Mouse (Mus musculus) layer of hippocampus, adult 9-10 months (tissue): ENCODE measurements around the gene Anapc2.
"Not testable (repeated sequence)": the region's sequence is repeated elsewhere in the genome, so short reads cannot be mapped to it uniquely, and the experiment has no call there.

Source experiments
- DNase-seq: peaks from one replicate; pipeline ENCODE4 v3.0.0; 2022; ENCODE audit warnings: low spot score

Gene Anapc2

DNA sequence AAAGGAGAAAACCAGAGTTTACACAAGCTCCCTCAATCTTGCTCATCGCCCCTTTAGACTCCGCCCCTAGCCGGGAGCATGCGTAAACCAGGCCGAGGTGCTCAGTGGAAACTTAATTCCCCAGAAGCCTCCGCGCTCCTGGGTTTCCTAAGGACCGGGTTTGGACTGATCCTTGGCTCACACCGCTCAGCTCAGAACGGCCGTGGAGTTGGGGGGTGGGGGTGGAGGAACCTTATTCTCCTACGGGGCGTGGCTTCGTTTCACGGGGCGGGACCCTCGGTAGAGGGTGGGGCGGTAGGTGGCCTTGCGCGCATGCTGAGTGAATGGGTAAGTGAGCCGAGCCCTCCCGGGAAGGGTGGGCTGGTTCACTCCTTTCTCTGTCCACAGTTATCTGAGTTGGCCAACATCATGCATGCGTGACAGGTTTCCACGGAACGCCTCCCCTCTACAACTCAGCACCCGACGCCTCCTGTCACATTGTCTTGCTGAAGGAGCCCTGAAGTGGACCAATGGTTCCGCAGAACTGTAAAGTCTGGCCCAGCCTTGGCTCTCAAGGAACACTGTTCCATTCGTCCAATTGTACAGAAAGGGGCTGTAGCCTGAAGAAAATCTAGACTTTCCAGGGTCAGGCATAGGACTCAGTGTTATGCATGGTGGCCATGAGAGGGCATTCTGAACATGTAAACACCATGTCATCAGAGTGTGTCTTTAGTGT, 31.4 kb upstream of the Anapc2 start:
- DNase-seq, result no peak

DNA sequence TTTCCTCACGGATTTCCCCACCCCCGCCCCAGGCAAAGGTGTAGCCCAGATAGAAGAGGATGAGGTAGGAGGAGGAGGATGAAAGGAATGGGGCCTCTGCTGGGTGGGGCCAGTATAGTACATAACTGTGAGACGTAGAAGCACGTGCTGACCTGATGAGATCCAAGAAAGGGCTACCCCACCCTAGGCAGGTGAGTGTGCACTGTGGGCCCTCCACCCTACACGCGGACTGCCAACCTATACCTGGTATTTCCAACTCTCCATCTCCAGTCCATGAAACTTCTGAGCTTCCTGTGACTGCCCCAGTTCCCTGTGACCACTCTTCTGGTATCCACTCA, 30.9 kb upstream of the Anapc2 start:
- no peak for DNase-seq

DNA sequence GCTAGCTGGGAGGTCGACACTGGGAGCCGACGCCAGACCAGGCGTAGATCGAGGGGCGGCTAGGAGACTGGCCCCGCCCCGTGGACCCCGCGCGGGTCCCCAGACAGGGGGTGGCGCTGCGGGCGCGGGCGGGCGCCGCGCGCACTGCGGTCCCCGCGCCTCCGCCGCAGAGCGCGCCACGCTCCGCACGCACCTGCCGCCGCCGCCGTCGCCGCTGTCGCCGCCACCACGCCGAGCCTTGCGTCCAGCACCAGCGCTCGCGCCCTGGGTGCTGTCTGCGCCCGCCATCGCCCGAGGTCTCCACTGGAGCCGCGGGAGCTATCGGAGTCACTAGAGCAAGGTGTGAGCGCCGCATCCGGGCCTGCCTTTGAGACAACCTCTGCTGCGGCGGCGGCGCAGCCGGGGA, 30.2 kb upstream of the Anapc2 start, which contains the start of the genes Rnf208 and Cysrt1:
Gene Rnf208, plus strand, starts transcription at position 155 of the 406 bp plus-strand sequence.
Gene Cysrt1, minus strand, starts transcription at position 352 of the 406 bp plus-strand sequence.
- DNase-seq, result no peak

DNA sequence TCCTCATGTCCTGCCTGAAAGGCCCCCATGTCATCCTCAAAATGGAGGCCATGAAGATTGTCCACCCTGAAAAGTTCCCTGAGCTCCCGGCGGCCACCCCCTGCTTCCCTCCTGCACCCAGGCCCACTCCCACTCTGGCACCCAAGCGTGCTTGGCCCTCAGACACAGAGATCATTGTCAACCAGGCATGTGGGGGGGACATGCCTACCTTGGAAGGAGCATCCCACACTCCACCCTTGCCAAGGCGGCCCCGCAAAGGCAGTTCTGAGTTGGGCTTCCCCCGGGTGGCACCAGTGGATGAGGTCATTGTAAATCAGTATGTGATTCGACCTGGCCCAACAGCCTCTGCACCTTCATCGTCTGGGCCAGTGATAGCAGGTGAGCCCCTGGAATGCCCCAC, 28.9 kb upstream of the Anapc2 start:
- DNase-seq, result no peak

DNA sequence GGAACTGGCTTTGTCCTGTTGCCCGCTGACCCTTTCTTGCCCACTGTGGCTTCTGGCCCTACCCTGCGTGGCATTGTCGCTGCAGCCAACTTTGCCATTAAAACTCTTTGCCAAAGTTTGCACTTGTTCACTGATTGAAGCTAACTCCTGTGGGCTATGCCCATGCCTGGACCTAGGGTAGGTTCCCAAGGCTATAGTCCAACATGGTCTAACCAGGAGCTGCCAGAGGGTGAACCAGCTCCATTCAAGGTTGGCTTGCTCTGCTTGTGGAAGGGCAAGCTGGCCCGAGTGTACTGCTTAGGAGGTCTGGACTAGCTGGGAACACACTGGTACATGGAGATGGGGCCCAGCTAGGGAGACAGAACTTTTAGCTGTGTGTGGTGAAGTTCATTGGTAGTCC, 28.1 kb upstream of the Anapc2 start:
- DNase-seq, result no peak

DNA sequence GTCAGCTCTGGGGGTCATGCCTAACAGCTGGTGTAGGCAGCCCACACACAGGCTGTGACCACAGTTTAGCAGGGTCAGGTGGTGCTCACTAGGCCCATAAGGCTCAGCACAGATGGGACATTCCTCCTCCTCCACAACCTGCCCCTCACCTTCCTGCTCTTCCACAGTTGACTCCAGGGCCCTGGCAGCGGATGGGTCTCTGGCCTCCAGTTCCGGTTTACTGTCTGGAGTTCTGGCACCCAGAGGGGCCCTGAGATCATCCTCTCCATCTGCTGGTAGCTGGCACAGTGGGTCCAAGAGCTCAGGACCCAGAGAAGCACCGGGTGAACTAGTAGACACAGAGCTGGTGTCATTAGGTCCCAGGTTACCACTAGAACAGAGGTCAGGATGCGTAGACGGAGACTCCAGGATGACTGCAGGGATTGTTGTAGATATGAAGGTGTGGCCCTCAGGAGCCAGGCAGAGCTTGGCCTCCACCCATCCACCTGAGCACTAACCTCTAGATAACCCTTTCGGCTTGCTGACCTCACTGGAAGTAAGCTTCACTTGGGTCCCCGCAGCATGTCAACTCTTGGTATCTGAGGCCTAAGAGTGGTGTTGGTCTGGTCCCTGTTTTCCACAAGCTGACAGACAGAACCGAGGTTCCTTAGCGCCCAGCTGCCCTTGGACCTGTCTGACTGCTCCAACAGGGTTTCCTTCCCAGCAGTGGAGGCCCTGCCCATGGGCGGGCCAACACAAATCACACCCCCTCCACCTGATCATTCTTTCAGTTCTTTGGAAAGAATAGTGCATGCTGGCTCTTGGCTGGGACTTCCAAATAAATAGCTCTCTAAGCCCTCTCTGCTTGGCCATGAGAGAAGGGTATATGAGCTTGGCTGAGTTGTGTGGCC, 25.9 kb upstream of the Anapc2 start, which contains the start of gene AL732309.1:
Gene AL732309.1, minus strand, starts transcription at position 681 of the 890 bp plus-strand sequence.
- no peak for DNase-seq

DNA sequence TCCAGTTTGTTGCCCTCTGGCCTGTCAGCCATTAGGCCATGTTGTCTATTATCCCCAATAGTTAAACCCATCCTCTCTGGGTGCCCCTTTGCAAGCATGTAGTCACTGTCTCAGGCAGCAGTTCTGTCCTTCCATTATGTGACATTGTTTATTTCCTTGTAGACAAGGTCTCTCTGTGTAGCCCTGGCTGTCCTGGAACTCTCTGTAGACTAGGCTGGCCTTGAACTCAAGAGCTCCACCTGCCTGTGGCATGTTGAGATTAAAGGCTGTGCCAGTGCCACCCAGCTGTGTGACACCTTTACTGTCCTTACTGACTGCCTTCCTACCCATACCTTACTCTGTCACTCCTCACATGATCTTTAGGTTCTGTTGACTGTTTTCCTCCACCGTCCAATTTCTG, 19.9 kb upstream of the Anapc2 start:
- no peak for DNase-seq

DNA sequence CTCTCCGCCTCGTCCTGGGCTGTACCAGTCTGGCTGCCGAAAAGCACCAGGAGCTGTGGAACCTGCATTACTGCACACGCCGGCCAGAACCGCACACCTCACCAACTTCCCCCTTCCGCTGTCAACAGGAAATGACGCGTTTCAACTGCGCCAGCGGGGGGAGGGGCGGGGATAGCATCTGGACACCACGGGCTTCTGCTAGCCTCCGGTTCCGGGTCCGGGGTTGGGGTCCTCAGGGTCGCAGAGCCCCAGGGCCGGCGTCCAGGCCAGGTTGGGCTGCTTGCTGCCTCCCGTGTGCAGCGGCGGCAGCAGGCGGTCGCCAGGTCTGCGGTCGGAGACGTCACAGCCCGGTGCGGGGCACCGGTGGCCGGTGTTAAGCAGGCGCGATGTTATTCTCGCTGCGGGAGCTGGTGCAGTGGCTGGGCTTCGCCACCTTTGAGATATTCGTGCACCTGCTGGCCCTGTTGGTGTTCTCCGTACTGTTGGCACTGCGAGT, 16.9 kb upstream of the Anapc2 start, which contains the start of gene Tmem203:
Gene Tmem203, plus strand, starts transcription at position 156 of the 496 bp plus-strand sequence.
- no peak for DNase-seq

DNA sequence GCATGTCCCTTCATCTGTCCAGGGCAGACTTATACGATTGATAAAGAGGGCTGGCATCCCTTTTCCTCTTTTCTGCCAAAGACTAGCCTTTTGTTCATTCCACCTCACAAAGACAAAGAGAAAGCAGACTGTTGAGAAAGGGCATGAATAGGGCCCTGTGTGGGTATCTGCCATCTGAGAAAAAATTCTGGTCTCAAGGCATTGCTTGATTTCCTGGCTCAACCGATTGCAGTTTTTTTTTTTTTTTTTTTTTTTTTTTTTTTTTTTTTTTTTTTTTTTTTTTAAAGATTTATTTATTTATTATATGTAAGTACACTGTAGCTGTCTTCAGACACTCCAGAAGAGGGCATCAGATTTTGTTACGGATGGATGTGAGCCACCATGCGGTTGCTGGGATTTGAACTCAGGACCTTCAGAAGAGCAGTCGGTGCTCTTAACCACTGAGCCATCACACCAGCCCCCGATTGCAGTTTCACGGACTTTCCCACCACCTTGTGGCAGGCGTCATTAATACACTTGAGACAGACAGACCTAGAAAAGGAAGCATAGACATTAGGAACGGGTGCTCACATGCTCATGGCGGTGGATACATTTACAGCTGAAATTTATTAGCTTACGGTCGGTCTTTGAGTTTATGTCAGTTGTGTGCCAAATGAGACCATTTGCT, 15.7 kb upstream of the Anapc2 start:
- DNase-seq, result not testable (repeated sequence)

DNA sequence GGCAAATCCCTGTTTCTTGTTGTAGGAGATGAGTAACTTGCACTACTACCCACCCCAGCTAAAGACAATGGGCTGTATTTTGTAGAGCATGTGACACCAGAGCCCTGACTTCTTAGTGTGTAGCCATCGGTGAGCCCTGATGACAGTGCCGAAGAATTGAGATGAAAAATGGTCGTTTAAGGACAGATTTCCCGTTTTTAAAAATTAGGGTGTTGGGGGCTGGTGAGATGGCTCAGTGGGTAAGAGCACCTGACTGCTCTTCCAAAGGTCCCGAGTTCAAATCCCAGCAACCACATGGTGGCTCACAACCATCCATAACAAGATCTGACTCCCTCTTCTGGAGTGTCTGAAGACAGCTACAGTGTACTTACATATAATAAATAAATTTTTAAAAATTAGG, 15.0 kb upstream of the Anapc2 start:
- DNase-seq, result not testable (repeated sequence)

DNA sequence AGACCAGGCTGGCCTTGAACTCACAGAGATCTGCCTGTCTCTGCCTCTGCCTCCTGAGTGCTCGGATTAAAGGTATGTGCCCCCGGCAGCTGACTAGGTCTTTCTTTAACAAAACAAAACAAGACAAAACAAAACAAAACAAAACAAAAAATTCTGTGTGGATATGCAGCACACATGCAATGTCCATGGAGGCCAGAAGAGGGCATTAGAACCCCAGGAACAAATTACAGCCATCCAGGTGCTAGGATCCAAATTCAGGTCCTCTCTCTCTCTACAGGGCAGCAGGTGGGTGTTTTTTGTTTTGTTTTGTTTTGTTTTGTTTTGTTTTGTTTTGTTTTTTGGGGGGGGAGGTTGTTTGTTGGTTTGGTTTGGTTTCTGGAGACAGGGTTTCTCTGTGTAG, 13.4 kb upstream of the Anapc2 start:
- no peak for DNase-seq

DNA sequence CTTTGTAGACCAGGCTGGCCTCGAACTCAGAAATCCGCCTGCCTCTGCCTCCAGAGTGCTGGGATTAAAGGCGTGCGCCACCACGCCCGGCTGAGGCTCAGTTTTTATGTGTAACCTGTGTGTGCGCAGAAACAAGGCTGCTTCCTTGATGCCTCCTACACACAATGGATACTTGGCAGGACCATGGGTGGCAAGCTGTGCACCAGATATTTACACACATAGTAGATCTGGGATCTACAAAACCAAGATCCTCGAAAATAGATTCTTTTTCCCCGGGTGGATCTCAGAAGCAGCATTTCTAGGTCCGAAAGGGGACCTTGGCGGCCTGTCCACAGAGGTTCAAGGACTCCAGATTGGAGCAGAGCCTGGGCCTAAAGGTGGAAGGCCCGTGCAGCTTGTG, 10.4 kb upstream of the Anapc2 start:
- no peak for DNase-seq

DNA sequence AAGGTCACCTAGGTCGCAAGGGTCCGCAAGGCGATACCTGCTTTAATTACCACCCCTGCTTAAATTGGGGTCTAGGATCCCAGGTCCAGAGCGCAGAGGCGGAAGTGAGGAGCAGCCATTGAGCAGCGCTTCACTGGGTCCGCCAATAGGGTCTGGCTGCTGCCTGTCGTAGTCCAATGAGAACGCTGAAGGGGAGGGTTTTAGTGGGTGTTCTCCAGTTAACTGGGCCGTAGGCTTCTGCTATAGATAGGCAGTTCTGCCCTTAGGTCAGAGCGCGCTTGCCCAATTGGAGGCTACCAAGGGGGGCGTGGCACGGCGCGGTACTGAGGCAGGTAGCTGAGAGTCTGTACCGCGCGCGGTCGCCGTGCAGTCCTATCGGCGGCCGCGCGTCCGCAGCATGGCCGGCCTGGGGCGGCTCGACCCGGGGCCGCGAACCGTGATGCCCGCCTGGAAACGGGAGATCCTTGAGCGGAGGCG, 9.9 kb upstream of the Anapc2 start, which contains the start of gene Tprn:
Gene Tprn, plus strand, starts transcription at position 328 of the 477 bp plus-strand sequence.
- DNase-seq, result peak; percentile 93

DNA sequence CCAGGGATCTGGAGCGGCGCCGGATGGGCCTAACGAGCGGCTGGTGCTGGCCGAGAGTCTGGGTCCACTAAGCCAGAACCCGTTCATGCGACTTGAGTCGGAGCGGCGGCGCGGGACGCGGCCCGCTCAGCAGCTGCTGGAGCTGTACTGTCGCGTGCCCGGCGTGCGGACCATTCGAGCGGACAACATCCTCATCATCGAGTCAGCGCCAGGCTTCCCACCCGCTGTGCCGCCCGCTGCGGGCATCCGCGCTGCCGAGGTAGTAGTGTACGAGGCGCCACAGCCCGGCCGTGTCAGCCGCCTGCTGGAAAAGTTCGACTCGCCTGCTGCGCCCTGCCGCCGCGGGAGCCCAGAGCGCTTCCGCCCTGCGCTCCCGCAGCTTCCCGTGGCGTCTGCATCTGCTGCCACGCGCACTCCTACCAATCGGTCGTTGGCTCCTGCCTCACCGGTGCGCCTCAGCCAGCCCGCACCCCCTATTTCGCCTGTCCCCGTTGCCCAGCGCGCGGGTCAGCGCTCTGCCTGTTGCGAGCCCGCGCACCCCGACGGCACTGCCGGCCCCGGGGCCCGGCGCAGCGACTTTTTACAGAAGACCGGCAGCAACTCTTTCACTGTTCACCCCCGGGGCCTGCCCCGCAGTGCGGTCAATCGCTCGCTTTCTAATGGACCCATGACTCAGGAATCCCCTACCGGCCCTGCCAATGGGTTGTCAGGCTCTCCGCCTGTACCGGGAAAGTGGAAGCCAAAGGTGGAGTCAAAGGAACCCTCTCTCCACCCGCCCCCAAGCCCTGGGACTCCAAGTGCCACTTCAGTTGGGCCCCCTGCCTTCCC, 9.3 kb upstream of the Anapc2 start:
- DNase-seq, result no peak

DNA sequence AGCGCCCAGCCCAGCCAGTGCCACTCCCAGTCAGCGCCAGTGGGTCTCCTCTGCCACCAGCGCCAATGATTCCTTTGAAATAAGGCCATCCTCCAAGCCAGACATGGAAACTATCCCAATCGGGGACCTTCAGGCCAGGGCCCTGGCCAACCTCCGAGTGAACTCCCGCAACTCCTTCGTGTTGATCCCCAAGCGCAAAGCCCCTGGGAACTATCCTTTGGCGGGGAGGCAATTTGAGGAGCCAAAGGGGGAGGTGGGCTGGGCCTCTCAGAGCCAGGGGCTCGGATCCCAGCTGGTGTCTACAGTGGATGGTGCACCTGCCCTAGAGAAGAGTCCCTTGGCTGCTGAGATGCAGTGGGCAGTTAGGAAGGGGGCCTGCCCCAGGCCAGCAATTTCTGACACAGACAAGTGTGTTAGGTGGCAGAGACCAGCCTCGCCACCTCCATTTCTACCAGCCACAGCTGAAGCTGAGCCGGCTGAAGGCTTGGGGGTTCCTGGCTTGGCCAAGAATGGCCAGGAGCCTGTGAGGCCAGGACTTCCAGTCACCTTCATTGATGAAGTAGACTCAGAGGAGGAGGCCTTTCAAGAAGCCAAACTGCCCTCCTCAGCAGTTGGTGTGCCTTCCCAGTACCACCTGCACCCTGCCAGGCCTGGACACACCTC, 8.5 kb upstream of the Anapc2 start:
- no peak for DNase-seq

DNA sequence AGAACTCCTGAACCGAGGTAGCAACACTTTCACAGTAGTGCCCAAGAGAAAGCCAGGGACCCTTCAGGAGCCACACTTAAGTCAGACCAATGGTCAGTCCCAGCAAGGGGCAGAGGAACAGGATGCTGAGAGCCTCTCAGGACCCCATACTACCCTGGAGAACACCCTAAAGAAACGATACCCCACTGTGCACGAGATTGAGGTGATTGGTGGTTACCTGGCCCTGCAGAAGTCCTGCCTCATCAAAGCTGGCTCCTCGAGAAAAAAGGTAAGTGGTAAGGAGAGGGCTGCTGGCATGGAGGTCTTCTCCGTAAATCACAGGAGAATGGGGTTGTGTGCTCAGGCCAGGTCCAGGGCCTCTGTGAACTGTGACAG, 8.0 kb upstream of the Anapc2 start:
- DNase-seq, result no peak

DNA sequence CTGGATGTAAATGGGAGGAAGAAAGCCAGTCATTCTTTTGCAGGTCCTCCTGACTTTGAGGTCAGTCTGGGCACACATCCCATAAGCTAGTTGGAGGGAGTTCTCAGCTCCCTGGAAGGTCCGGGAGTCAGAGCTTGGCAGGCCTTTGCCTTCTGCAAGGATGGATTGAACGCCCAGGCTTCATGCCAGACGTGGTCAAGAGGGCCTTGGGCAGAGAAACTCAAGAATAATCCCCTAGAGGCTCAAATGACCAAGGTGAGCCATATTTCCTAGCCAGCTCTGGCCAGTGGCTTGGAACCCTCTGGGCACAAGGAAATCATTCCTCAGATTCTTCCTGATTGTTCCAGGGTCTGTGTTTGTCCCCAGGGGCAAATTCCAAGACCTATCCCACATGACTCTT, 7.4 kb upstream of the Anapc2 start:
- DNase-seq, result no peak

DNA sequence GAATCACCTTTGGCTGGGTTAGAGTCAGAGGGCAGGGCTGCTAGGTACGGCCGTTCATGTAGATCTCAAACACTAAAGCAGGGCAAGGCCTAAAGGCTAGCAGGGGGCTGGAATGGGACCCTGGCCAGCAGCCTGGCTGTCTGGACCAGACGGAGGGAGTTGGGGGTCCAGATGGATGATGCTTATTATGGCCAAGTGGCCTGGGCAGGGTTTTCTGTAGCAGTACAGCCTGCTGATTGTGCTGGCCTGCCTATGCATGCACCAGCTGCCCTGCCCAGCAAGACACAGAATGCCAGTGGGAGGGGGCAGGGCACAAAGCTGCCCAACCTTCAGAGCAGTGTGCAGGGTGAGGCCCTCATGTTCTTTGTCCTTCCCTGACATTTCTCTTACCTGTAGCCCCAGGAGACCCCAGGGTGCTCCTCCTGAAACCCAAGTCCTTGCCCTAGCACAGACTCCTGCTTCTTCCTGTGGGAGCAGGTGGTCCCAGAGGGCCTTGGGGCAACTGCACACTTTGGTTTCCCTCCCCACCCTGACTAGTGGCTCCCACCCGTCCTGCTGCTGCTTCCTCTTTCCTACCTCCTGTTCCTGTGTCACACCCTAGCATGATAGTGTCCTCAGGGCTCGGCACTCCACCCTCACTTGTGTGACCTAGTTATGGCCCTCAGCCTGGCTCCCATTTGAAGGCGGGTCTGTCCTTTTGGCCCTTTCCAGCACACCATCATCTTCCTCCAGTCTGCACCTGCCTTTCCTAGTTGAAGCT, 6.2 kb upstream of the Anapc2 start:
- no peak for DNase-seq

DNA sequence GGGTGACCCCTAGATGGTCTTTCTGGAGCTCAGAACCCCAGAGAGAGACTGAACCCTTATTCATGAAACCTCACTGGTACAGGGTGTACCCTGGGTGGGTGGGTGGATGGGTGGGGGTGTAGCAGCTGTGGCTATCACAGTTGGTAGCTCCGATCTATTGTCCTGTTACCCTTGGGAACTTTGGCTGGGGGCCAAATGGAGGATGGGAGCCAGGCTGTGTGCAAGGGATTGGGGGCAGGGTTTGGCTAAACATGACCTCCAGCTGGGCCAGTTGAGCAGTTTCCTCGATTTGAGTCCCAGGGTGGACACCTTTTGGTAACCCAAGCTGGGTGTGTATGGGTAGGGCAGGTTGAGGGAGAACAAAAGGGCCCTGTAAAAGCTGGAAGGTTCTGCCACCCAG, 5.6 kb upstream of the Anapc2 start:
- no peak for DNase-seq

DNA sequence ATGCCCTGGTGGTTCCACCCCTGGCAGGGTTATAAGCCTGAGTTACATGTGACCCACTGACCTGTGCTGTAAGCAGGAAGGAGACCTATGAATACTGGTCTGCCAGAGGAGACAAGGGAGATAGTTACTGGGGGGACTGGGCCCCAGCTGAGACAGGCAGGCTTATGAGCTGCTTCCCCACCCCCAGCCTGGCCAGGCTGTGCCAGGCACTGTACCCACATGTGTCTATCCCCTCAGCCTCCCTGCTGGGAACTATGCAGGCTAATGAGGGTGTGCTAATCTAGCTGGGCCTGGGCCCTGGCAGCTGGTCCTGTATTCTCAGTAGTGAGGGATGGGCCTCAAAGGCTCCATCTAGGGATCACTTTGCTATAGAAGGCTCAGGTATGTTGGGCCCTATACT, 5.0 kb upstream of the Anapc2 start:
- DNase-seq, result no peak
